Mouse (Mus musculus) G1E-ER4 (cell line): Measurements from ENCODE around the gene Cnih1. TPM values are rescaled to one million over a fixed set of nuclear protein-coding genes. Genes with fewer than 3 reads are reported as not detected.

Source experiments
- GATA1 ChIP-seq: IDR thresholded peaks from one replicate; pipeline ENCODE4 v1.8.0; 2012; ENCODE audit warnings: low read length, inconsistent platforms
- polyA plus RNA-seq: library from polyadenylated mRNA; stranded (reverse); fragments of >175 nt; gene quantifications from 2 replicates; pipeline ENCODE4 v1.2.3, GENCODE M21; 2012

The Cnih1 gene
- 106 and 121 TPM in 2 replicates for polyA plus RNA-seq

DNA sequence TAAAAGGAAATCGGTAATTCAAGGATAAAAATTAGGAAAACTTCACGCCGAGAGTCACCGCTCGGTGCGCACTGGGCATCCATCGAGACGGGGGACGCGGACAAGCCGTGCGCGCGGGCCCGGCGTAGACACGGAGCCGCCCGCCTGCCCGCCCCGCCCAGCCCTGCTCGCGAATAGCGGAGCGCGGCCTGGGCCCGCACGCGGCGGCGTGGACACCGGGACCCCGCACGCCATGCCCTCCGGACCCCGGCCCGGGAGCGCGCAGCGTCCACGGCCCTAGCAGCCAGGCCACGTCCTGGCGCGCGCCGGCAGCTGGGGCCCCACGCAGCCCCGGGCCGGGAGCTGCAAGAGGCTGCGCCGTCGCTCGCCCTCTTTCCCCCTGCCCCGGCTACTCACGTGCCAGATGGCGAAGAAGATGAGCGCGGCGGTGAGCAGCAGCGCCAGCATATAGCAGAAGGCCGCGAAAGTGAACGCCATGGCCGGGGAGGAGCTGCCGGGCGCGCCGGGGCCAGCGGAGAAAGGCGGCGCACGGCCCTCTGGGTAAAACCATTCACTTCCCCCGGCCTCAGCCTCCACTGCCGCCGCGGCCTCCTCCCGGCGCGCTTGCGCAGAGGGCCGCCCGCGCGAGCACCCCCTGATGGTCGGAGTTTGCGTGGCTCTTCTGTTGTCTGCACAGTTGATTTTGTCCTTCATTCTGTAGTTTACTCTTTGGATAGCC is at the start of gene Cnih1:
Cnih1 (minus strand) TSS at position 625 of the 718 bp plus-strand sequence.
- no peak for TF ChIP-seq GATA1

DNA sequence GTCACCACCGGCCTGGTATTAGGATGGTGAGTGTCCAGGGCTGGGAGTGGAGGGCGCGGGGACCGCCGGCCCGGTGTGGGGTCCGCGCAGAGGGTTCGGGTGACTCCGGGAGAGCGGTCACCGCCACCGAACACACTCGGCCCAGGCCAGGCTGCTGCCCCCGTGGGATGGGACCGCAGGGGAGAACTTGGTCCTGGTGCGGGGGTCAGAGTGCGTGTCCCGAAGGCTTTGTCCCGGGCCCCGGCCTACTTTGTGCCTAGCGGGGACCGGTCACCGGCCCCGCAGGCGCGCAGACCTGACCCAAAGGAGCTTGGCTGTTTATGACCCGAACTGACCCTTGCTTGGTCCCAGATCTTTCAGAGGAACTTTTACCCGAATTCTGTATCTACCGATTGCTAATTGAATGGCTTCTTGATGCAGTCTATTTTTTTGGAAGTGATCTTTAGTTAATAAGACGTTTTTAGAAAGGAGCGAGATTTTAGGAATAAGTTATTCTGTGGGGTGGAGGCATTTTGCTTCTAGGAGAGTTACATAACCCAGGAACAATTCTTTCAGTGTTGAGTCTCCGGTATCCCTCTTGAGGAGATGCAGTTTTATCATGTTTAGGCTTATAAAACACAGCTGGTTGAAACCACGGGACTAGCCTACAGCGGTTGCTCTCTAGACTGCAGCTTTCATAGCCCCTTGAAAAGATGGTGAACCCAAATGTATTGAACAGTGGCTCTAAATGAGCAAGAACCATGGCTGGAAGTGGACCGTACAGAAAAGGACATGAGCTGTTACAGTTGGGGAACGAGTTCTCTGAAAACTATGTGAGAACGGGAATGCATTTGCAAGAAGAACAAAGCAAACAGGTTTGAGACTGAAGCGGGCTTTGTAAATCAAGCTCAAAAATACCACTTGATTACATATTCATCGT is 44.4 kb upstream of the Cnih1 start:
- no peak for TF ChIP-seq GATA1

DNA sequence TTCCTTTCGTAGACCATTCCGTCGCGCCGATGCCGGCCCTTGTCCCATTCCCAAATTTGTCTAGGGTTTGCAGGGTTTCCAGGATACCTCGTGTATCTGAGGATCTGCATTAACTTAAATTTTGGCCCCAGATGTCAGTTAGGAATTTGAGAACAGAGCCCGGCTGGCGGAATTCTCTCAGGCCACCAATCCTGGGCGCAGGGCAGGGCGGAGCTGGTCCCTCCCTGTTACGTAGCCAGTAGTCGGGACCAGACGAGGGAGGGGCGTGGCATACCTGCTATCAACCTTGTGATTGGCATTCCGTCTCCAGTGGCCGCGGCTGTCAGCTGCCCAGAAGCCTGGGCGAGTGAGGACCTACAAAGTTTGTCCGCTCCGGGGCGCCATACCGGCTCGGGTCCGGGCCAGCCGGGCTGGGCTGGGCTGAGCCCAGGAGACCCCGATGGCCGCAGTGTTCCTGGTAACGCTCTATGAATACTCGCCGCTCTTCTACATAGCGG is 43.7 kb upstream of the Cnih1 start, which contains the start of gene Cgrrf1:
Cgrrf1 (plus strand) TSS at position 289 of the 497 bp plus-strand sequence.
- TF ChIP-seq GATA1, result no peak

DNA sequence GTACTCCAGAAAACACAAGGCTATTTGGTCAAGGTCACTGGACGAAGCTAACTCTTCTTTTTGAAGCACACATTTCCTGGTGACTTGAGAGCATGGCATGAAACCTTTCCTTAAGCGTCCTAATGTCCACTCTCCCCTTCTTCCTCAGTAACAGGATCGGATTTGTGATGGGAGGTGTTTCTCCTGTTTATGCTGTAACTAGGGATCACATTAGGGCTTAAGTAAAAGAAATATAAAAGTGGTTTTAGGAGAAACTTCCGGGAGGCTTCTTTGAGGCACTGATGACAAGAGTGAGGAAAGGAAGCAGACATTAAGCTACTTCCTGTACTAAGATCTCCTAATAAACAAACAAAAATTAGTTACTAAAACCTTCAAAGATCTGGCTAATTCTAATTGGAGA is 43.1 kb upstream of the Cnih1 start:
- no peak for TF ChIP-seq GATA1

DNA sequence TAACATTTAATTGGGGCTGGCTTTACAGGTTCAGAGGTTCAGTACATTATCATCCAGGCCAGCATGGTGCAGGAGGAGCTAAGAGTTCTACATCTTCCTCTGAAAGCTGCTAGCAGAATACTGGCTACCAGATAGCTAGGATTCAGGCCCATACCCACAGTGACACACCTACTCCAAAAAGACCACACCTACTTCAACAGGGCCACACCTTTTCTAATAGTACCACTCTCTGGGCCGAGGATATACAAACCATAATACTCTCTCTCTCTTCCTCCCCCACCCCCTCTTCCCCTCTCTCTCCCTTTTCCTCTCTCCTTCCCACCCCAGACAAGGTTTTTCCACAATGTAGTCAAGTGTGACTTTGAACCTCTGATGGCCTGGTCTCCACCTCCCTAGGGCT is 39.2 kb upstream of the Cnih1 start:
- no peak for TF ChIP-seq GATA1

DNA sequence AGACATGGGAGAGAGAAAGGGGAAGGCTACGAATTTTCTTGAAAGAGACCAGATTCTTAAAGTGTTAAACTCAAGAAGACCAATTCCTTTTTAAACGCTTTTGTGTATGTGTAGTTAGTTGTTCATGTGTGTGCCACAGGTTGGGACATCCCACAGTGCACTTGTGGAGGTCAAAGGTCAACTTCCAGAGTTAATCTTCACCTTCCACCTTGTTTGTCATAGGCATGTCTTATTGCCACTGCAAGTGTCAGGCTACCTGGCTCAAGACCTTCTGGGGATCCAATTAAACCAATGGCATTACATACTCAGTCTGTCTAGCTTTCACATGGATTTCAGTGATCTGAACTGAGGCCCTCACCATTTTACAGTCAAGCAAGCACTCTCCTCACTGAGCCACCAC is 35.8 kb upstream of the Cnih1 start:
- TF ChIP-seq GATA1, result no peak

DNA sequence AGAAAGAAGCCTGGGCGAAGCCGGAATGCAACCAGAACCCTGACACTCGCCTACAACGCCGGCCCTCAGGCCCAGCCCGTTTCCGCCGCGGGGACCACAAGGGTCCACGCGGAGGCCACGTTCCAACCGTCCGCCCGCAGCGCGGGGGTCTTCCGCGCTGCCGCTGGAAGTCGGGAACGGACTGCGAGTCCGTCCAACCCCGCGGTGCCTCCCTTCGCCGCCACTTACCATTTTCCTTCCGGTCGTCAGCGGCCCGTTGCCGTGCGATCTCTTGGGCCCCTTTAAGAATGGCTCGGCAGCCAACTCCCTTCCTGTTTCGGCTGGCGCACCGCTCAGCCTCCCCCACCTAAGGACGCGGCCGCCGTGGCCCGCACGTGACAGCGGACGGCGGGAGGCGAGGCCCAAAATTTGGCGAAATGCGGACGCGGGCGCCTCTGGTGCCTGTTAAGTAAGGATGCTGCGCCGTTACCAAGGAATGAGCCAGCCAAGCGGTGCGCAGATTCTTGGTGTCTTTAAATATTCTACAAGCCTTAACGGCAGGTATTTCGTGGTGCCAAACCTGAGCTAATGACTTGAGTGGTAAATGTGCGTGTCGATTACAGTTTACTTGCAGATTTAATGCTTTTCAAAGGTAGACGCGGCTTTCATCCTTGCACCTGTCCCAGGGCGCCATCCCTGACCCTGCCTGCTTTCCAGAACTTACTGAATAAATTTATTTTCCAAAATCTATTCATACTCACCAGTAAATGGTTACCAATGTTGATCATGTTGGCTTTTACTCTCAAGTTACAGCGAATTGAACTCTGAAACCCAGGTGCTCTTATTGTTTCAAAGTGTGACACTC is 33.9 kb upstream of the Cnih1 start, which contains the start of gene Gmfb:
Gmfb (minus strand) TSS at position 370 of the 844 bp plus-strand sequence.
- no peak for TF ChIP-seq GATA1

DNA sequence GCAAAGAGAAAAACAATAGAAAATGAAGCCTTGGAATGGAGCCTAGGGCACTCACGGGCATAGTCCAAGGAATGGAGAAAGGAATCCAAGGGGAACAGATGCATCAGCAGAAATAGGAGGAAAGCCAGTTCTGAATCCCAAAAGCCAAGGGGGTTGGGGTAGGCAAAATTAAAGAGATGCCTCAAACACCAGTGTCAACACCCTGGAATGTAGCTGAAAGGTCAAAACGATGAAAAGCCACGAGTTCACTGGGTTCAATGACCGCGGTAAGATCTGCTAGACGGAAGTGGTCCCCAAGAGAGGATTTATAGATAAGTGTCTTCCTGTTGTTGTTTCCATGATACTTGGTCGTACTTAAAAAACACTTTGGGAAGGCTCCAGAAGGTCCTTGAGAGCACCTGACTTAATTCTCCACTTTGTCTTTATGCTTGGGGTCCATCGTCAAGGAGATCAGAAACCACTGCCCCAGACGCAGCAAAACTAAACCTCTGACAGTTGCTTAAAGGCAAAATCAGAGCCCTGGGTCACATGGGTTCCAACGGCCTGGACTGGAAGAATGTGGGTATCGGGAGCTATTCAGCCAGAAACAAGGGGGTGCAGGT is 33.2 kb upstream of the Cnih1 start:
- no peak for TF ChIP-seq GATA1

DNA sequence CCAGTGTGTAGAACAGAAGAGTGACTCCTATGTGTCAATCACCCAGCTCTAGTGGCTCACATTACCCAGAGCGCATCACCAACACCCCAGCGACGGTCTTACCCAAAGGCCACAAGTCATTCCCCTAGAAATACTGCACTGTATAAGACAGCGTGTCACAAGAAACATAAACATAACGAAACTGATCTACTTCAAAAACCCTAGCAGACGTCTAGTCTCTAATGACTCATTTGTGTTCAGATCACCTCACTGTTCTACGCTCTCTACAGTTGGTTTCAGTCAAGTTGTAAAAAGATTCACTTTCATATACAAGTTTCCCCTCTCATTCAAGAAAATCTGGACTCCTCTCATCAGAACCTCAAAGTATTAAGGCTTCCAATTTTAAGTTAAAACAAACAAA is 30.5 kb upstream of the Cnih1 start:
- no peak for TF ChIP-seq GATA1

DNA sequence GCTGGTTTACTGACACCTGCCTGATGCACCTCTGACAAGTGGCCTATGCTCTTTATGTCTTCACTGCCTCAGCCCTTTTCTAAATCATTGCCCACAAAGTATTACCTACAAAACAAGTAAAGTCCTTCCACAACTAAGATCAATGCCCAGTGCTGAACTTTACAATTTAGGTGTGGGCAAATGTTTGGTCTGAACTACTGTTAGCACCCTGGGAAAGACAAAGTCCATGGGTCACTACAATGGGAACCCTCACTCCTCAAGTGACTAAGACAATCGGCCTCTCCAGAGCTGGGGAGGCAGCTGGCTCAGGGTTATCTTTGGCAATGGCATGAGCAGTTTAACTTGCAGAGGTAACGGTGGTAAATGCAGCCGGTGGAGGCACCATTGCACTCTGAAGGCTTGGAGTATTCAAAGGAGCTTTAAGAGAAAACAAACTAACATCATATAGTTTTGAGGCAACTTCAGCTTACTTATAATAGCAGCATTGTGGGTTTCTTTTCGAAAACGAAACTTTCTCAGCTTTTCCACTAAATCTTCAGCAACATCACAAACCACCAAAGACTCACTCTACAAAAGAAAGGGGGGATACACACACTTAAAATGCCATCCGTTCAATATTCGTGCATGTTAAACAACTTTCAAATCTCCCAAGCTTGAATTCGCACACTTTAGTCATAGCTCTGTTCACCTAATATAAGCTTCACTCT is 28.9 kb upstream of the Cnih1 start:
- no peak for TF ChIP-seq GATA1

DNA sequence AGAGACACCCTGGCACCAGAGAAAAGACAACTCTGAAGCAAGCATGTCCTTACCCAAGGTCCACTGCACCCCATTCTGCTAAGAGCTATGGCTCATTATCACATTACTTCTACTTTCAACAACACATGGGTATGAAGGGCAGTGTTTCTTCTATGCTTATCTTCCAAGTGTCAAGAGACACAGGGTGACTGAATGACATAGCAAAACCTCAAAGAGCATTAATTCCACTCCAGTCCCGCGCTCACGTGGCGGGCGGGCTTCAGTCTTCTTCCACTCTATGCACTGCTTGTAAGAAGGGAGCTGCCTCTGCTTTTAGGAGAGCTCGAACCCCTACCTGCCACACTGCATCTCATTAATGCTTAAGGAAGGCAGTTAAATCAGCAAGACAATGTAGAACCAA is 27.4 kb upstream of the Cnih1 start:
- no peak for TF ChIP-seq GATA1

DNA sequence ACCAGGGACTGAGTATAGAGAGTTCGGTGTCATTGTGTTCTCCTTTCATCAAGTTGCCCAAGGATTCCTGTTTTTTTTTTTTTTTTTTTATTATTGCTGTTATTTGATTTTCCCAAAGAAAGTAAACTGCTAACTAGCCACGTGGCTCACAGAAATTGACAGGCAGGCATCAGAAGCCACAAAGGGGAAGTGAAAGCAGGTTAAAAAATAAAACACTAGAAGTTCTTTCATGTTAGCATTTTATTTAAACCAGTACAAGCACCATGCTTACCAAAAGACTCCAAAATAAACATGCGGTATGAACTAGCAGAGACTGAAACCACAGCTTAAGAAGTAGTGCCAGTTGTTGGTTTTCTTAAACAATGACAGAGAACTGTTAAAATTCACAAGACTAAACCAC is 19.7 kb upstream of the Cnih1 start:
- TF ChIP-seq GATA1, result no peak

DNA sequence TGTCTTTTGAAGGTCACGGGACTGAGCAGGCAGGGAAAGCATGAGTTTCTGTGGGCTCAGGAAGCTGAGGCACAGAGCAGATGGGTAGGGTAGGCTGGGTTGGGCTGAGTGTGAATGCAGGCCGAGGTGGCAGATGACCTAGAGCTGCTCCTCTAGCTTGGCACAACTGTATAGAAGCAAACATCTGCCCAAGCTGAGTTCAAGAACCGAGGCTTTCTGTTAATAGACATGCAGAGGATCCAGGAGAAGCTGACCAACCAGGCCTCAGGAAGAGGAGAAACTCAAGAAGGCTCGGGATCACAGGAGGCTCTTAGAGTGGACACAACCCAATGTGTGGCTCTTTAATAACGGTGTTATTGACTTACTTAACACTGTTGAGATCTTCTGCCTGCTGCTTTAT is 18.0 kb upstream of the Cnih1 start:
- no peak for TF ChIP-seq GATA1

DNA sequence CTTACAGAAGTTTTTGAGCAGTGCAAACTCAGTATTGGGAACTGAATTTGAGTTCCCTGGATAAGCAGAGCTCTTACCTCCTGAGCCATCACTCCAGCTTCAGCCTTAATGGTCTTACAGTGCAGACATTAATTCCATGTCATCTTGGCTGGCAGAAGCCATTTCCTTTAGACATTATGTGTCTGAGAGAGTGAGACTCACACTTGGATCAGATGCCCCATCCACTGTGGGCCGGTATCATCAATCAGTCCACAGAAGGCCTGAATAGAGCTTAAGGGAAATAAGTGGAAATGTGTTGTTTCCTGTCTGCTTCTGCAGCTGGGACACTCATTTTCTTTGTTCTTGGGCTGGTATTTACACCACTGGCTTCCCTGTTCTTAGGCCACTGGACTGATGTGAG is 15.6 kb upstream of the Cnih1 start:
- TF ChIP-seq GATA1, result no peak
